Comparison of ENCODE assay signal across 27 mouse cellular contexts in the genomic region with DNA sequence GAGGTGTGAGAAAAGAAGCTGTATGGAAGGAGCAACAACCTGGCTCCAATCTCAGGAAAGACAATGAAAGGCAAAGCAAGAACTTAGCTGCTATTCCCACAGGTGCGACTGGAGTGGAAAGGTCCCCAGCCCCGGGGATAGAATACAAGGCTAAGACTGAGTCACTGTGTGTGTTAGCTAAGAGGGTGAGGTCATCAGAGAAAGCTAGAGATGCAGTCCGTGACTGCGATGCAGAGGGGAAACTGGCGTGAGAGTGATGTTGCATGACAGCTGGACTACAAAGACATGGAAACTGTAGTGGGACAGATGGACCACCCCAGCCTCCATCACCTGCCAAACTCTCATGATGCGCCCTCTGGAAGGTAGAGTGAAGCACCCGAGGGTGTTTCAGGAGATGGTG.
DNase-seq lines count a peak whose midpoint lies in the region; ATAC-seq and TF ChIP-seq lines count a peak whose summit lies in the region.
"Had no signal": no experiment of that assay in that cellular context is flagged by ENCODE, and none has a peak within 500 bp of the region (broad histone marks: within the 10 kb centered on the region; RNA-seq: fewer than 3 reads in every experiment).

No protein-coding gene starts in this region.

- no peak for ATAC-seq in erythroid progenitor cell, adult 5-6 weeks (replicated peaks; ENCODE audit: low FRiP score, poor library complexity, severe bottlenecking)
- ATAC-seq: CD4-positive, CD25-positive, alpha-beta regulatory T cell, adult 4 months; forebrain, embryonic 13.5 days; midbrain, embryonic 15.5 days had no signal

- H3K4me1 ChIP-seq in small intestine, adult 2 months (ENCODE audit: control insufficient read depth, insufficient read depth, insufficient read length, low read length): peaks cover 29% of the 10 kb centered on the region
- H3K4me1 ChIP-seq: embryonic facial prominence, embryonic 10.5 days; neural tube, embryonic 12.5 days had no signal

- peak; percentile 34 for DNase-seq in adrenal gland, postnatal 14 days
- DNase-seq in adrenal gland, adult 8-10 months: no peak
- peak; percentile 42 to 46 for DNase-seq in adrenal gland, postnatal 36 days
- no peak for DNase-seq in left cerebral cortex, adult 9 months (ENCODE audit: low spot score in 2 of 2)
- DNase-seq in left cerebral cortex, postnatal 25 days (ENCODE audit: low spot score in 2 of 2): no peak
- DNase-seq: cerebellum, adult 8-10 months; cerebellum, postnatal 25 days; gastrocnemius, postnatal 14 days; heart, postnatal 36 days; kidney, adult 18-20 months; kidney, postnatal 36 days; liver; lung, adult 18-20 months; lung, postnatal 10 days; right cerebral cortex, postnatal 4 days; thymus, postnatal 14 days had no signal

- no peak overlapping the region for H3K4me3 ChIP-seq in C2C12 (ENCODE audit: insufficient read depth, poor library complexity, severe bottlenecking)
- H3K4me3 ChIP-seq in small intestine, adult 2 months (ENCODE audit: low read depth, low read length): no peak overlapping the region
- H3K4me3 ChIP-seq: embryonic facial prominence, embryonic 10.5 days; embryonic facial prominence, embryonic 15.5 days; forebrain, embryonic 13.5 days; heart, embryonic 15.5 days; hindbrain, embryonic 13.5 days; midbrain, embryonic 15.5 days; neural tube, embryonic 12.5 days had no signal

- TF ChIP-seq CTCF in C2C12 (IDR thresholded peaks at IDR 0.05; ENCODE audit: control insufficient read depth, insufficient read depth, insufficient read length): no peak
- TF ChIP-seq CTCF in small intestine, adult 2 months (IDR thresholded peaks at IDR 0.05; ENCODE audit: extremely low read depth, insufficient read length, insufficient replicate concordance, low read depth, low read length): no peak

- H3ac ChIP-seq in C2C12 (ENCODE audit: control insufficient read depth, insufficient read length, low read depth): no peak overlapping the region

- no peaks in the 10 kb centered on the region for H3K79me3 ChIP-seq in C2C12 (ENCODE audit: low read depth)

- no peaks in the 10 kb centered on the region for H3K79me2 ChIP-seq in C2C12 (ENCODE audit: control insufficient read depth, insufficient read depth)

- peak overlapping the region; percentile 58 for H3K27ac ChIP-seq in small intestine, adult 2 months (ENCODE audit: insufficient read depth, low read depth, low read length)
- H3K27ac ChIP-seq: embryonic facial prominence, embryonic 10.5 days; embryonic facial prominence, embryonic 15.5 days; forebrain, embryonic 13.5 days; heart, embryonic 15.5 days; hindbrain, embryonic 13.5 days; midbrain, embryonic 15.5 days; neural tube, embryonic 12.5 days had no signal

- H3K27me3 ChIP-seq in C2C12 (ENCODE audit: control insufficient read depth, insufficient read depth, insufficient read length): no peaks in the 10 kb centered on the region
- H3K27me3 ChIP-seq in small intestine, adult 2 months (ENCODE audit: control insufficient read depth, insufficient read depth, low read length): no peaks in the 10 kb centered on the region
- H3K27me3 ChIP-seq: embryonic facial prominence, embryonic 15.5 days; forebrain, embryonic 13.5 days; heart, embryonic 15.5 days; hindbrain, embryonic 13.5 days; midbrain, embryonic 15.5 days; neural tube, embryonic 12.5 days had no signal

- peaks cover 38% of the 10 kb centered on the region for H3K36me3 ChIP-seq in C2C12 (ENCODE audit: control insufficient read depth, insufficient read depth)
- peaks cover 10% of the 10 kb centered on the region for H3K36me3 ChIP-seq in small intestine, adult 2 months (ENCODE audit: control insufficient read depth, insufficient read depth, low read length)
- H3K36me3 ChIP-seq: hindbrain, embryonic 13.5 days; midbrain, embryonic 15.5 days; neural tube, embryonic 12.5 days had no signal

- TF ChIP-seq POLR2A in small intestine, adult 2 months (IDR thresholded peaks at IDR 0.05; ENCODE audit: low read depth, low read length): no peak

- 55% methylated on average over 7 of the region's 7 CpGs for WGBS in small intestine, adult 2 months

- intact Hi-C loops in left cerebral cortex, postnatal 25 days (cut with DNase I): no loop called here

TF ChIP-seq in C2C12, 6 proteins besides CTCF, POLR2A, EP300 and RAD21:
- TF ChIP-seq USF1 (IDR thresholded peaks at IDR 0.05; ENCODE audit: low read depth) (no peak), MYOD1 (IDR thresholded peaks at IDR 0.05; ENCODE audit: control insufficient read depth, insufficient read length, low read depth) (peak; percentile 72), MAX (IDR thresholded peaks at IDR 0.05) (no peak), FOSL1 (IDR thresholded peaks at IDR 0.05; ENCODE audit: insufficient read depth, low read length, poor library complexity, severe bottlenecking) (no peak), CEBPB (IDR thresholded peaks at IDR 0.05; ENCODE audit: low read depth) (no peak), MYOG (IDR thresholded peaks at IDR 0.05; ENCODE audit: control insufficient read depth, extremely low read depth, insufficient read length) (no peak)

Comparison
In these comparisons a context has a peak if more than half of its experiments do, and no peak if none do; other contexts are left out.
1. DNase-seq: peak in adrenal gland, postnatal 14 days (single experiment) and adrenal gland, postnatal 36 days (2 of 2); none in adrenal gland, adult 8-10 months (single experiment), left cerebral cortex, adult 9 months (0 of 2) and left cerebral cortex, postnatal 25 days (0 of 2).